Mouse (Mus musculus) cerebellum, adult (tissue): Measurements from ENCODE around the gene Ptgis.
A peak's percentile ranks its signal among the peaks of the same experiment; 100 is the strongest.

Experiments used
- ATAC-seq: cut with Nextera tagmentation; 2 replicates; pipeline ENCODE4 v1.9.2; 2017; ENCODE audit warnings: mild to moderate bottlenecking, moderate library complexity, mixed read lengths; ENCODE audit not compliant: insufficient number of reproducible peaks, low FRiP score, low TSS enrichment

Ptgis gene

GRCm38 (mm10) chr2:167201463-167202291, 38.7 kb downstream of the Ptgis start:
- no peak for ATAC-seq

- ATAC-seq, result no peak
These were observed 41.6 kb downstream of the Ptgis start for GRCm38 (mm10) chr2:167198660-167199427.

GRCm38 (mm10) chr2:167193361-167193760, 47.0 kb downstream of the Ptgis start:
- ATAC-seq, result no peak

- ATAC-seq, result peak; percentile 41; the same call in 1 of the 2 replicates
These were observed 50.4 kb downstream of the Ptgis start, which contains the start of gene Kcnb1 for GRCm38 (mm10) chr2:167190076-167190399. Gene Kcnb1 (minus strand): TSS chr2:167190155.

GRCm38 (mm10) chr2:167189291-167190075, 50.9 kb downstream of the Ptgis start:
- ATAC-seq, result no peak

- no peak for ATAC-seq
These were observed 51.8 kb downstream of the Ptgis start for GRCm38 (mm10) chr2:167188315-167189207.

GRCm38 (mm10) chr2:167187119-167187518, 53.3 kb downstream of the Ptgis start:
- no peak for ATAC-seq

GRCm38 (mm10) chr2:167186544-167186943, 53.9 kb downstream of the Ptgis start:
- no peak for ATAC-seq

- no peak for ATAC-seq
These were observed 54.4 kb downstream of the Ptgis start for GRCm38 (mm10) chr2:167186003-167186402.

GRCm38 (mm10) chr2:167185432-167185831, 55.0 kb downstream of the Ptgis start:
- ATAC-seq, result no peak

GRCm38 (mm10) chr2:167181662-167182389, 58.6 kb downstream of the Ptgis start:
- ATAC-seq, result no peak

- no peak for ATAC-seq
These were observed 59.3 kb downstream of the Ptgis start for GRCm38 (mm10) chr2:167181096-167181495.

- ATAC-seq, result no peak
These were observed 61.1 kb downstream of the Ptgis start for GRCm38 (mm10) chr2:167179301-167179700.

- no peak for ATAC-seq
These were observed 63.2 kb downstream of the Ptgis start for GRCm38 (mm10) chr2:167177231-167177641.

GRCm38 (mm10) chr2:167175284-167175683, 65.1 kb downstream of the Ptgis start:
- no peak for ATAC-seq

GRCm38 (mm10) chr2:167173051-167173875, 67.1 kb downstream of the Ptgis start:
- no peak for ATAC-seq

GRCm38 (mm10) chr2:167167515-167168212, 72.7 kb downstream of the Ptgis start:
- no peak for ATAC-seq

- ATAC-seq, result no peak
These were observed 76.8 kb downstream of the Ptgis start for GRCm38 (mm10) chr2:167163600-167163999.
